Mouse (Mus musculus): ENCODE measurements around the gene Sema6b. TPM values are rescaled to one million over a fixed set of nuclear protein-coding genes. Genes with fewer than 3 reads are reported as not detected.
"Not testable (repeated sequence)": the region's sequence is repeated elsewhere in the genome, so short reads cannot be mapped to it uniquely, and the experiment has no call there.

Sema6b gene
- polyA plus RNA-seq, 1 experiment from 2014 or later, result 16.4 TPM

DNA sequence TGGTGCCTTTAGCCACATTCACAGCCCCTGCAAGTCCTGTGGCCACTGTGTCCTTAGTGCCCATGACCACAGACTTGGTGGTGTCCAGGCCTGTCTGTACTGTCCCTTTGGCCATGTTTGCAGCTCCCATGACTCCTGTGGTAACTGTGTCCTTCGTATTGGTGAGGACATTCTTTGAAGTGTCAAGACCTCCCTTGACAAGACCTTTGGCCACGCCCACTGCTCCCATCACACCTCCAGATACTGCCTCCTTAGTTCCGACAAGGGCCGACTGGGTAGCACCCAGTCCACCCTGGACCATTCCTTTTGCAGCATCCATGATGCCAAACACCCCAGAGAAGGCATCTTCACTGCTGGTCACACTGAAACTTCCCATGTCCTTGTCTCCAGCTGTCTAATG, 33.2 kb downstream of the Sema6b start:
- H3K4me1 ChIP-seq (ENCODE audit: control insufficient read depth, insufficient read depth, low read length), result no peaks in the 10 kb centered on the region
- WGBS, result 84% methylated on average over 4 of the region's 4 CpGs
- no peak overlapping the region for H3K9ac ChIP-seq (replicated peaks; ENCODE audit: low read length)
- H3K4me3 ChIP-seq (replicated peaks; ENCODE audit: low read depth, low read length), result no peak overlapping the region
- ATAC-seq (ENCODE audit: low FRiP score, low TSS enrichment) (no peak), DNase-seq (no peak)
- peaks cover 21% of the 10 kb centered on the region for H3K36me3 ChIP-seq (ENCODE audit: control insufficient read depth, insufficient read depth, low read length)
- no peak overlapping the region for H3K27ac ChIP-seq (replicated peaks; ENCODE audit: low read depth, low read length)
- no peaks in the 10 kb centered on the region for H3K27me3 ChIP-seq (ENCODE audit: control insufficient read depth, insufficient read depth, low read length)
- no peak overlapping the region for H3K4me2 ChIP-seq (ENCODE audit: low read length)
- H3K9me3 ChIP-seq (ENCODE audit: control insufficient read depth, low read length), result no peaks in the 10 kb centered on the region

DNA sequence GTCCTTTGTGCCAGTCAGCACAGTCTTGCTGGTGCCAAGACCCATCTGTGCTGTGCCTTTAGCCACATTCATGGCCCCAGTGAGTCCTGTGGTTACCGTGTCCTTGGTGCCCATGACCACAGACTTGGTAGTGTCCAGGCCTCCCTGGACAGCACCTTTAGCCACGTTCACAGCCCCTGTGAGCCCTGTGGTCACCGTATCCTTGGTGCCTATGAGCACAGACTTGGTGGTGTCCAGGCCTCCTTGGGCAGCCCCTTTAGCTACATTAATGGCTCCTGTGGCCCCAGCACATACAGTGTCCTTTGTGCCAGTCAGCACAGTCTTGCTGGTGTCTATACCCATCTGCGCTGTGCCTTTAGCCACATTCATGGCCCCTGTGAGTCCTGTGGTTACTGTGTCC, 33.7 kb downstream of the Sema6b start:
- H3K27me3 ChIP-seq (ENCODE audit: control insufficient read depth, insufficient read depth, low read length); ATAC-seq (ENCODE audit: low FRiP score, low TSS enrichment); H3K4me3 ChIP-seq (replicated peaks; ENCODE audit: low read depth, low read length); H3K9ac ChIP-seq (replicated peaks; ENCODE audit: low read length); H3K9me3 ChIP-seq (ENCODE audit: control insufficient read depth, low read length); H3K4me2 ChIP-seq (ENCODE audit: low read length); H3K27ac ChIP-seq (replicated peaks; ENCODE audit: low read depth, low read length); H3K4me1 ChIP-seq (ENCODE audit: control insufficient read depth, insufficient read depth, low read length); DNase-seq: not testable (repeated sequence)
- H3K36me3 ChIP-seq (ENCODE audit: control insufficient read depth, insufficient read depth, low read length), result peaks cover 27% of the 10 kb centered on the region
- WGBS, result 97% methylated on average over 4 of the region's 4 CpGs

DNA sequence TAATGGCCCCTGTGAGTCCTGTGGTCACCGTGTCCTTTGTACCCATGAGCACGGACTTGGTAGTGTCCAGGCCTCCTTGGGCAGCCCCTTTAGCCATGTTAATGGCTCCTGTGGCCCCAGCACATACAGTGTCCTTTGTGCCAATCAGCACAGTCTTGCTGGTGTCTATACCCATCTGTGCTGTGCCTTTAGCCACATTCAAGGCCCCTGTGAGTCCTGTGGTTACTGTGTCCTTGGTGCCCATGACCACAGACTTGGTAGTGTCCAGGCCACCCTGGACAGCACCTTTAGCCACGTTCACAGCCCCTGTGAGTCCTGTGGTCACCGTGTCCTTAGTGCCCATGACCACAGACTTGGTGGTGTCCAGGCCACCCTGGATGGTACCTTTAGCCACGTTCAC, 35.3 kb downstream of the Sema6b start:
- ATAC-seq (ENCODE audit: low FRiP score, low TSS enrichment), result not testable (repeated sequence)
- WGBS, result 94% methylated on average over 2 of the region's 5 CpGs

DNA sequence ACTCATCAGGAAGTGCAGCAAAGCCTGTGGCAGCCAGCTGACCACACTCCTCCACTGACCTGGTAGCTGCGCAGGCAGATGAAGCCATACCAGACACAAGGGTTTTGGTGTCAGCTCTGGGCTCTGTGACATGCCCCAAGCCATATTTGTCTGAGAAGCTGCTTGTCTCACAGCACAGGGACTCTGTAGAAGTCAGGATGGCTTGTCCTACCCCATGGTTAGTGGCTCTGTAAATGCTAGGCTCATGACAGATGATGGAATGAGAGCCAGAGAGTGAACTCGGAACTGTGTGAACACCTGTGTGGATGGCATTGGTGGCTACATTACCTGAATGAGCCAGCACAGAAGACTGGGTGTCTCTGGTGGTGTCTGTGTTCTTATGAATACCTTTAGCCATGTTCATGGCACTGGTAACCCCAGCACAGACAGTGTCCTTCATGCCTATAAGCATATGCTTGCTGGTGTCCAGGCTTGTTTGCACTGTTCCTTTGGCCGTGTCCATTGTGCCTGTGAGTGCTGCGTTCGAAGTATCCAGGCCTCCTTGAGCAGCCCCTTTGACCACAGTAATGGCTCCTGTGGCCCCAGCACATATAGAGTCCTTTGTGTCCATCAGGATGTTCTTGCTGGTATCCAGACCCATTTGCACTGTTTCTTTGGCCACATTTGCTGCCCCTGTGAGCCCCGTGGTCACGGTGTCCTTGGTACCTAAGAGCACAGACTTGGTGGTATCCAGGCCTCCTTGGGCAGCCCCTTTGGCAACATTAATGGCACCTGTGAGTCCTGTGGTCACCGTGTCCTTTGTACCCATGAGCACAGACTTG, 36.5 kb downstream of the Sema6b start:
- 96% methylated on average over 8 of the region's 8 CpGs for WGBS
- H3K36me3 ChIP-seq (ENCODE audit: control insufficient read depth, insufficient read depth, low read length), result peaks cover 52% of the 10 kb centered on the region
- no peak overlapping the region for H3K4me2 ChIP-seq (ENCODE audit: low read length)
- no peak for DNase-seq
- no peaks in the 10 kb centered on the region for H3K9me3 ChIP-seq (ENCODE audit: control insufficient read depth, low read length)
- no peak for ATAC-seq (ENCODE audit: low FRiP score, low TSS enrichment)
- no peak overlapping the region for H3K4me3 ChIP-seq (replicated peaks; ENCODE audit: low read depth, low read length)
- H3K27me3 ChIP-seq (ENCODE audit: control insufficient read depth, insufficient read depth, low read length), result no peaks in the 10 kb centered on the region
- no peak overlapping the region for H3K9ac ChIP-seq (replicated peaks; ENCODE audit: low read length)
- no peak overlapping the region for H3K27ac ChIP-seq (replicated peaks; ENCODE audit: low read depth, low read length)
- no peaks in the 10 kb centered on the region for H3K4me1 ChIP-seq (ENCODE audit: control insufficient read depth, insufficient read depth, low read length)

More for the DNA sequence above, 35.3 kb downstream of the Sema6b start:
- H3K4me3 ChIP-seq (replicated peaks; ENCODE audit: low read depth, low read length); DNase-seq; H3K4me1 ChIP-seq (ENCODE audit: control insufficient read depth, insufficient read depth, low read length); H3K9ac ChIP-seq (replicated peaks; ENCODE audit: low read length); H3K9me3 ChIP-seq (ENCODE audit: control insufficient read depth, low read length); H3K27ac ChIP-seq (replicated peaks; ENCODE audit: low read depth, low read length); H3K4me2 ChIP-seq (ENCODE audit: low read length); H3K27me3 ChIP-seq (ENCODE audit: control insufficient read depth, insufficient read depth, low read length): not testable (repeated sequence)
- peaks cover 43% of the 10 kb centered on the region for H3K36me3 ChIP-seq (ENCODE audit: control insufficient read depth, insufficient read depth, low read length)

DNA sequence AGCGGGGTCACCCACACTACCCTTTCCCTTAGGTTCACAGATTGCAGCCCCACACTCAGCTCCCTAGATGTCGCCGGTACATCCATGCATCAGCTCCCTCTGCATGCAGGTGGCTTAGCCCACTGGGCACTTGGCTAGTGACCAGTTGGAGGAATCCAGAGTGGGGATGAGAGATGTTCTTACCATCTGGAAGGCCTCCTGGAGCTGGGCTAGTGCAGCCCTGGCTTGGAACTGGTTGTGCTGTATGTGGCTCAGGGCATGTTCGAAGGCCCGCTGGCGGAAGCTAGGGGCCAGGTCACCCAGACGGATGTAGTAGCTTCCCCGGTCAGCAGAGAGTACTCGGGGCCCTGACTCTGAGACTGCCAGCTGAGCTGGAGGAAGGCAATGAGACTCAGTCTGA, 37.2 kb downstream of the Sema6b start:
- no peak for ATAC-seq (ENCODE audit: low FRiP score, low TSS enrichment)
- 98% methylated on average over 9 of the region's 9 CpGs for WGBS
- Histone ChIP-seq H3K27me3 (ENCODE audit: control insufficient read depth, insufficient read depth, low read length) (no peaks in the 10 kb centered on the region), H3K4me3 (replicated peaks; ENCODE audit: low read depth, low read length) (no peak overlapping the region), H3K4me1 (ENCODE audit: control insufficient read depth, insufficient read depth, low read length) (no peaks in the 10 kb centered on the region), H3K9ac (replicated peaks; ENCODE audit: low read length) (no peak overlapping the region), H3K4me2 (ENCODE audit: low read length) (no peak overlapping the region), H3K9me3 (ENCODE audit: control insufficient read depth, low read length) (no peaks in the 10 kb centered on the region), H3K36me3 (ENCODE audit: control insufficient read depth, insufficient read depth, low read length) (peaks cover 59% of the 10 kb centered on the region), H3K27ac (replicated peaks; ENCODE audit: low read depth, low read length) (no peak overlapping the region)
- DNase-seq, result no peak

DNA sequence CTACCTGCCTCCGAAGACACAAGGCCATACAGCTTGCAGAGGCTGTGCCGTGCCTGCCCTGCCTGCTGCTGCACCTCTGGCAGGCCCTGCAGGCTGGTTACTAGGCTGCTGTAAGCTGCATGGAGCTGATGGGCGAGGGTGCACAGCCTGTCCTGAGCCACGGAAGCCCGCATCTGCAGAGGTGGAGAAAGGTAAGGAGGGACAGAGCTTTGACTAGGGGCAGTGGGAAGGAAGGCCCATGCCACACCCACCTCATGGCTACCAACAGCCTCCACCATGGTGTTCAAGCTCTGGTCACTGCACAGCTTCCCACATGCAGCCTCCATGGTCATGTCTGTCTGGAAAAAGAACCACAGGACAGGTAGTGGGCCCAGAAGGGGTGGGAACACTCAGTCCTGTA, 38.0 kb downstream of the Sema6b start:
- Histone ChIP-seq H3K9ac (replicated peaks; ENCODE audit: low read length) (no peak overlapping the region), H3K4me1 (ENCODE audit: control insufficient read depth, insufficient read depth, low read length) (no peaks in the 10 kb centered on the region), H3K36me3 (ENCODE audit: control insufficient read depth, insufficient read depth, low read length) (peaks cover 67% of the 10 kb centered on the region), H3K27me3 (ENCODE audit: control insufficient read depth, insufficient read depth, low read length) (no peaks in the 10 kb centered on the region), H3K9me3 (ENCODE audit: control insufficient read depth, low read length) (no peaks in the 10 kb centered on the region), H3K4me2 (ENCODE audit: low read length) (no peak overlapping the region), H3K4me3 (replicated peaks; ENCODE audit: low read depth, low read length) (no peak overlapping the region), H3K27ac (replicated peaks; ENCODE audit: low read depth, low read length) (no peak overlapping the region)
- WGBS, result 97% methylated on average over 5 of the region's 5 CpGs
- DNase-seq (no peak), ATAC-seq (ENCODE audit: low FRiP score, low TSS enrichment) (no peak)

DNA sequence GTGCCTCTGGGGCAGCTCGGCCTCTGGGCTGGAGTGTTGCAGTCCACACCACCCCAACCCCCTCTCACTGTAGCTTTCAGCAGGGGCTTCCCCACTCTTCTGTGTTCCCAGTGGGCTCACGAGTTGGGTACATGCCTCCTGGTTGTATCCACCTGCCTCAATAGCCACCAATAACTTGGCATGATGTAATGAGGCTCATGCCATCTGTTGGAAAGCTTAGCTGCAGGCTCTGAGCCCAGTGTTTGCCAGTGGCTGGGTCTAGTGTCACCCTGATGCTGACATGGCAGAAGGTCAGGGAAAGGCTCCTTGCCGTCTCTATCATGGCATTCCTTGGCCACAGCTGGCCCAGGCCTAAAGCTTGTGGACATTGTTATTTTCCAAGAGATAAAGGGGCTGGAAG, 39.3 kb downstream of the Sema6b start:
- DNase-seq, result no peak
- 95% methylated on average over 3 of the region's 3 CpGs for WGBS
- H3K9ac ChIP-seq (replicated peaks; ENCODE audit: low read length), result no peak overlapping the region
- ATAC-seq (ENCODE audit: low FRiP score, low TSS enrichment), result no peak
- no peaks in the 10 kb centered on the region for H3K9me3 ChIP-seq (ENCODE audit: control insufficient read depth, low read length)
- H3K36me3 ChIP-seq (ENCODE audit: control insufficient read depth, insufficient read depth, low read length), result peaks cover 81% of the 10 kb centered on the region
- no peaks in the 10 kb centered on the region for H3K4me1 ChIP-seq (ENCODE audit: control insufficient read depth, insufficient read depth, low read length)
- H3K4me2 ChIP-seq (ENCODE audit: low read length), result no peak overlapping the region
- H3K4me3 ChIP-seq (replicated peaks; ENCODE audit: low read depth, low read length), result no peak overlapping the region
- no peaks in the 10 kb centered on the region for H3K27me3 ChIP-seq (ENCODE audit: control insufficient read depth, insufficient read depth, low read length)
- H3K27ac ChIP-seq (replicated peaks; ENCODE audit: low read depth, low read length), result no peak overlapping the region

DNA sequence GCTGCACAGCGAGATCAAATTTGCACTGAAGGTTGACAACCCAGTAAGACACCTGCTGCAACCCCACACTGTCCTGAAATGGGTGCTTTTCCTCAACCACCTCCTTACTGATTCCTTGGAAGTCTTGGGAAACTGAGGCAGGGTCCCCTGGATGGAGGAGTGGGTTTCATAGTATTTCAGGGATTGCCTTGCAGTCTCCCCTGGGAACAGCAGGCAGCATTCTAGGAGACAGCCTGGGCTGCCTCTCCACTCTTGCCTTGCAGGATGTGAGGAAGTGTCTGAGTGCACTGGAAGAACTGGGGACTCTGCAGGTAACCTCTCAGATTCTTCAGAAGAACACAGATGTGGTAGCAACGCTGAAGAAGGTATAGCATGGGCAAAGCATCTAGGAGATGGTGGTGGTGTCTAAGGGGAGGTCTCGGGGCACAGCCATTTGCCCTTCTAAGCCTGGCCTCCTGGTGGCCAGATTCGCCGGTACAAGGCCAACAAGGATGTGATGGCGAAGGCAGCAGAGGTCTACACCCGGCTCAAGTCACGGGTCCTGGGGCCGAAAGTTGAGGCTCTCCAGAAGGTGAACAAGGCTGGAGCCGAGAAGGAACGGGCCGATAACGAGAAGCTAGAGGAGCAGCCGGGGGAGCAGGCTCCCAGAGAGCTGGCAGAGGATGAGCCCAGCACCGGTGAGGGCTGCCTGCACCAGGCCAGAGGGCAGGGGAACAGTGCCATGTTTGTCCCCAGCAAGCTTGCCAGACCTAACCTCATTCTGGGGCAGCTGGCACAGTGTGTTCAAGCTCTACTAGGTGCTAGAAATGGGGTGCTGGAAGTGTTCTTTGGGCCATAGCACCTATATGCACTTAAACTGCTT, 41.2 kb downstream of the Sema6b start:
- H3K4me1 ChIP-seq (ENCODE audit: control insufficient read depth, insufficient read depth, low read length), result no peaks in the 10 kb centered on the region
- no peak overlapping the region for H3K9ac ChIP-seq (replicated peaks; ENCODE audit: low read length)
- no peak for DNase-seq
- H3K4me2 ChIP-seq (ENCODE audit: low read length), result no peak overlapping the region
- no peaks in the 10 kb centered on the region for H3K27me3 ChIP-seq (ENCODE audit: control insufficient read depth, insufficient read depth, low read length)
- no peak overlapping the region for H3K27ac ChIP-seq (replicated peaks; ENCODE audit: low read depth, low read length)
- H3K4me3 ChIP-seq (replicated peaks; ENCODE audit: low read depth, low read length), result no peak overlapping the region
- H3K9me3 ChIP-seq (ENCODE audit: control insufficient read depth, low read length), result no peaks in the 10 kb centered on the region
- H3K36me3 ChIP-seq (ENCODE audit: control insufficient read depth, insufficient read depth, low read length), result peaks cover 93% of the 10 kb centered on the region
- ATAC-seq (ENCODE audit: low FRiP score, low TSS enrichment), result no peak
- WGBS, result 92% methylated on average over 15 of the region's 15 CpGs
